Mouse (Mus musculus): ENCODE measurements around the gene Phc2. TPM values are rescaled to one million over a fixed set of nuclear protein-coding genes. Genes with fewer than 3 reads are reported as not detected.
A peak's percentile ranks its signal among the peaks of the same experiment; 100 is the strongest.

Gene Phc2
- polyA plus RNA-seq, 1 experiment from 2014 or later: 101 TPM

DNA sequence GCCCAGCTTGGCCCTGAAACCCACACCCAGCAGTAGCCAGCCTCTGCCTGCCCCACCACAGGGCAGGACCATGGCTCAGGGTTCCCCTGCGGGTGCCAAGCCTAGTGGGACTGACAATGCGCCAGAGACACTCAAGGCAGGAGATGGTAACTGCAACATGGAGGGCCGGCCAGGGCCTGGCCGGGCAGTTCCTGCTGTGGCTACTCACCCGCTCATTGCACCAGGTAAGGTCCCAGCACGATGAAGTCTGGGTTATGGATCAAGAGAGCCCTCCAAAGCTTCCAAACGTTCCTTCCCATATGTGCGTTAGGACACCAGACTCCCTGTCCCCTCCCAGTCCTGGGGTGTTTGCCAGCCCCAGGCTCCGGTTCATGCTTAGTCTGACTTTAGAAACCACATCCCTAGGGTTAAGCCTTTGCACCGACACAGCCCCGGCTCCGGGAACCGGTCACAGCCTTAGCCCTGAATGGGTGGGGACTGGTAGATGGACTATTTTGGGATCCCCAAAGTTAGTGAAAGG, 57.7 kb downstream of the Phc2 start:
- Histone ChIP-seq H3K4me3 (no peak overlapping the region), H3K9ac (peak overlapping the region; percentile 50; the same call in 1 of the 2 replicates), H3K4me1 (replicated peaks) (peaks cover 74% of the 10 kb centered on the region), H3K9me3 (no peaks in the 10 kb centered on the region), H3K27ac (replicated peaks) (peak overlapping the region; percentile 65; the same call in 1 of the 2 replicates), H3K27me3 (no peaks in the 10 kb centered on the region), H3K4me2 (peak overlapping the region; percentile 50), H3K36me3 (peaks cover 37% of the 10 kb centered on the region)
- no peak for ATAC-seq (ENCODE audit: low read depth)
- 66% methylated on average over 13 of the region's 13 CpGs for WGBS

DNA sequence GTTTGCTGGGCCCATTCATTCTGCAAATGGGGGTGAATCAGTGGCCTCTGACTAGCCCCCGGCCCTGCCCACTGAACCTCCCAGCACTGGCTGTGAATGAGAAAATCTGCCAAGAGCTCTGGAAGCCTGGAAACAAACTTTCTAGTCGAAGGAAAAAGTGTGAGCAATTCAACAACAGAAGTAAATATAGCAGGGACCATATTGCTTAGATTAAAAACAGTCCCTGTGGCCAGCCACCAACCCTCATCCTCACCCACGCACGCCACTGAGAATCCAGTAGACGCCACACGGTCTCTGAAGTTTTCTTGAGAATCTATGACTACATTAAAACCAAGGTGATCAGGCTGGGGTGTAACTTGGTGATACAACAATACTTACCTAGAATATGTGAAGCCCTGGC, 58.4 kb downstream of the Phc2 start:
- H3K4me3 ChIP-seq: no peak overlapping the region
- H3K4me1 ChIP-seq (replicated peaks): peaks cover 82% of the 10 kb centered on the region
- H3K36me3 ChIP-seq: peaks cover 38% of the 10 kb centered on the region
- 0 out of 2 replicates have a peak overlapping the region, but pooled peaks have one; percentile 50 for H3K9ac ChIP-seq
- H3K27me3 ChIP-seq: no peaks in the 10 kb centered on the region
- H3K27ac ChIP-seq (replicated peaks): no peak overlapping the region
- WGBS: 83% methylated on average over 6 of the region's 6 CpGs
- H3K4me2 ChIP-seq: no peak overlapping the region
- ATAC-seq (ENCODE audit: low read depth): no peak
- no peaks in the 10 kb centered on the region for H3K9me3 ChIP-seq

DNA sequence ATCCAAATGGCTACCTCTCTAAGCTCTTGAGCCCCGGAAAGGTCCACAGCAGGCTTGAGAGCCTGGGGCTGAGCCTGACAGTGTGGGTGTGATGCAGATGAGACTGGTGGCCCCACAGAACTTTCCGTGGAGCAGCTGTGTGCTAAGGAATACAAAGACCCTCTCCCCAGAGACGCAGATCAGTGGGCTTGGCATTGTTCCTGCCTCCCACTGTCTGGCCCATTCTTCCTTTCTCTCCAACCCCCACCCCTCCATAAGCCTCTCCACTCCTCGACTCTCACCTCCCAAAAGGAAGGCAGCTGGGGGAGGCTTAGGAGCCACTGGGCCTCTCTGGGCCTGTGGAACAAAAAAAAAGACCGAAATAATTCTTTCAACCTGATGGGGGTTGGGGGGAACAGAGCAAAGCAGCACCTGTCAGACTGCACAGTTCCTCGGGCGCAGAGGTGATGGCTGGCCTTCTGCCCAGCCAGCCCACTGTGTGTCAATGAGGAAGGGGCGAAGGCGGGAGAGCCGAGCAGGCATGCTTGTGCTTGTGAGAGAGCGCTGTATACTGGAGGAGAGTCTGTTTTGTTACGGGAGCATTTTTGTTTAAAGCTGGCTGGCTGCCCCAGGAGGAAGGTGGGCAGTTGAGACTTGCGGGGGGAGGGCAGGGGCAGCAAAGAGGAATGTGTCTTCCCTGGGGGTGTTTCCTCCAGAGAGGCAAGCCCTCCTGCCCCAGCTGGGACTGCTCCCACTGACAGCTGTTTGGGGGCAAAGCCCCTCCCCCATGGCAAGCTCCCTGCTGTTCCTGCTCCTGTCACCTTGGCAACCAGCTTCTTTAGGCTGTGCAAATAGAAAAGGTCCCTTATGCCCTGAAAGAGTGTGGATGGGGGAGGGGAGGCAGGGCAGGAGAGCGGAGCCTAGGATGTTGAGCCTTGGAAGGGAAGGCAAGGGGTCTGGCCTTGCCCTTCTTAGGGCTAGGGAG, 61.0 kb downstream of the Phc2 start:
- H3K9ac ChIP-seq: peak overlapping the region; percentile 46
- WGBS: under 1% methylated on average over 14 of the region's 14 CpGs
- H3K4me2 ChIP-seq: peak overlapping the region; percentile 41
- H3K36me3 ChIP-seq: peaks cover 19% of the 10 kb centered on the region; the same call in 1 of the 2 replicates
- no peak overlapping the region for H3K4me3 ChIP-seq
- peaks cover 90% of the 10 kb centered on the region for H3K4me1 ChIP-seq (replicated peaks)
- H3K9me3 ChIP-seq: no peaks in the 10 kb centered on the region
- H3K27me3 ChIP-seq: no peaks in the 10 kb centered on the region
- peak overlapping the region; percentile 99 for H3K27ac ChIP-seq (replicated peaks)
- ATAC-seq (ENCODE audit: low read depth): peak; percentile 80

DNA sequence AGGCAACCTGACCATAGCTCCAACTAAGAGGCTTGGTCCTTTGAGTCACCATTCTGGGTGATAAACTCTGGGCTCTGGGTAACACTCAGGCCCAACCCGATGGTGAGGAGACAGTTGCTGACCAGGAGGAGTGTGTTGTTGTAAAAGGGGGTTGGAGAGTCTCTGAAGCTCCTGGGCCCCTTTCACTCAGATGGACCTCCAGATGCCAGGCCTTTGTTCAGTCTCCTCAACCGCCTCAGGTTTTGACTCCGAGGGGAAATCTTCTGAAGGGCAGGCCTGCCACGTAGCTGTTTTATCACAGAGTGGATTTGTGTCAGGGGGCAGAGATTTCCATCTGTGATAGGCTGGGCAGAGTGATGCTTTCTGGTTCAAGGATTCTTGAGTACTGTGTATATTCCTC, 61.8 kb downstream of the Phc2 start:
- H3K27ac ChIP-seq (replicated peaks): peak overlapping the region; percentile 99
- no peaks in the 10 kb centered on the region for H3K9me3 ChIP-seq
- H3K4me3 ChIP-seq: no peak overlapping the region
- ATAC-seq (ENCODE audit: low read depth): no peak
- H3K36me3 ChIP-seq: peaks cover 17% of the 10 kb centered on the region; the same call in 1 of the 2 replicates
- no peaks in the 10 kb centered on the region for H3K27me3 ChIP-seq
- peak overlapping the region; percentile 41 for H3K4me2 ChIP-seq
- peaks cover 90% of the 10 kb centered on the region for H3K4me1 ChIP-seq (replicated peaks)
- peak overlapping the region; percentile 46 for H3K9ac ChIP-seq
- 3% methylated on average over 4 of the region's 4 CpGs for WGBS

DNA sequence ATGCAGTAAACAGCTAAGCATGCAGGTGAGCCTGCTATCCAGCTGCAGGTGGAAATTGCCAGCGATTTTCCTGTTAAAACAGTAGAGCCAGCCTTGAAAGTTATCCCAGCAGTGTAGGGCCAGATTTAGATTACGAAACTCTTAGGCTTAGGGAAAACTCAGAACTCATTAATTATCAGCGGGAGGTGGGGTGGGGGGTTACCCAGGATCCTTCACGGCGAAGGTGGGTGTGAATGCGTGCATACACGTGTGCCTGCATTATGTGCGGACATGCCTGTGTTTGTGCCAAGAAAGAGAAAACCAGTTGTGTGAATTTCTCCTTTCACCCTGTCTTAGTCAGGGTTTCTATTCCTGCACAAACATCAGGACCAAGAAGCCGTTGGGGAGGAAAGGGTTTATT, 62.2 kb downstream of the Phc2 start:
- Histone ChIP-seq H3K27me3 (no peaks in the 10 kb centered on the region), H3K4me3 (no peak overlapping the region), H3K4me2 (peak overlapping the region; percentile 41; the same call in 1 of the 2 replicates), H3K9ac (peak overlapping the region; percentile 46; the same call in 1 of the 2 replicates), H3K9me3 (no peaks in the 10 kb centered on the region), H3K4me1 (replicated peaks) (peaks cover 90% of the 10 kb centered on the region), H3K27ac (replicated peaks) (peak overlapping the region; percentile 99), H3K36me3 (peaks cover 17% of the 10 kb centered on the region; the same call in 1 of the 2 replicates)
- 32% methylated on average over 9 of the region's 9 CpGs for WGBS
- ATAC-seq (ENCODE audit: low read depth): no peak

DNA sequence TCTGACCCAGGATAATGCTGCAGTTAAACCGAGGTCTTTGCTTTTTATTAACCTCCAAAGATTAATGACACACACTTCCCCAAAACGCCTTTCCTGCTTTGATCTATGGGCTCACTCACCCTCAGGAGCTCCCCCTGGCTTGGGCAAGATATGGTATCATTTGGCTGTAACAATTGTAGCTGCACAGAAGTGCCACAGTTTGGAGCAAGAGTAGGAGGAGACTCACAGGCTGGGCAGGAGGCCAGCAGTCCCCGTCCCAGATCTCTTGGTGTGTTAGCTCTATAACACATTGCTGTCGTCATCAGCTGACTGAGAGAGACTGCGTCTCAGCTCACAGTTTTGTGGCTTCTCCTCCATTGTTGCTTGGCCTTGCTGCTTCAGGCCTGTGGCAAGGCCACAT, 65.6 kb downstream of the Phc2 start:
- Histone ChIP-seq H3K9me3 (no peaks in the 10 kb centered on the region), H3K4me1 (replicated peaks) (peaks cover 77% of the 10 kb centered on the region), H3K36me3 (peaks cover 27% of the 10 kb centered on the region; the same call in 1 of the 2 replicates), H3K4me2 (no peak overlapping the region), H3K4me3 (no peak overlapping the region), H3K9ac (peak overlapping the region; percentile 34; the same call in 1 of the 2 replicates), H3K27me3 (peaks cover 5% of the 10 kb centered on the region; the same call in 1 of the 2 replicates), H3K27ac (replicated peaks) (peak overlapping the region; percentile 86)
- 3% methylated on average over 5 of the region's 5 CpGs for WGBS
- ATAC-seq (ENCODE audit: low read depth): peak; percentile 25; the same call in 1 of the 2 replicates

DNA sequence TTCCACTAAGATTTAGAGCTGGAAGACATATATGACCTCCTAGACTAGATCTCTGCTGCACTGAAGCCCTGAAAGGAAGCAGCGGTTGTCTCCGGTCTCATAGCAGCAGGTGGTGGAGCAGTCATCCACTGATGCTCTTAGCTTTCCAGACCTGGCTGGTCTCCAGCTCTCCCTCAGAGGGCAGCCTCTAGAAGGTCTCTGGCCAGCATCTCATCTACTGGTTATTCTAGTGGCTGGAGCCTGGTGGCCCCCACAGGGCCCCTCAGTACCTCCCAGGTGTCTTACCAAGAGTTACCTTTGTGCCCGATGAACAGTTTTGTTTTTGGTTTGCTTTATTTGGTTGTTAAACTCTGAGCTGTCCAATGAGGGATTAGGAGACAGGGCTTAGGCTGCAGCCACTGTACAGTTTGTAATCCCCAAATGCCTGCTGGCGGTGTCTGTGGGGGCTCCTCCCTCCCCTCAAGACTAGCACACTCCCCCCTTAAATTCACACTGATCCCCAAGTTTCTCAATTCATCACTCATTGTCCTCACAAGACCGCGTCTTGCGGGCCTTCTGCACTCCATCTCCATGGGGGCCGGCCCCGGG, 66.7 kb downstream of the Phc2 start:
- peaks cover 77% of the 10 kb centered on the region for H3K4me1 ChIP-seq (replicated peaks)
- no peak for ATAC-seq (ENCODE audit: low read depth)
- no peak overlapping the region for H3K4me3 ChIP-seq
- peak overlapping the region; percentile 86; the same call in 1 of the 2 replicates for H3K27ac ChIP-seq (replicated peaks)
- H3K27me3 ChIP-seq: peaks cover 5% of the 10 kb centered on the region; the same call in 1 of the 2 replicates
- peaks cover 27% of the 10 kb centered on the region; the same call in 1 of the 2 replicates for H3K36me3 ChIP-seq
- no peak overlapping the region for H3K9ac ChIP-seq
- H3K9me3 ChIP-seq: no peaks in the 10 kb centered on the region
- H3K4me2 ChIP-seq: no peak overlapping the region
- 64% methylated on average over 9 of the region's 9 CpGs for WGBS

DNA sequence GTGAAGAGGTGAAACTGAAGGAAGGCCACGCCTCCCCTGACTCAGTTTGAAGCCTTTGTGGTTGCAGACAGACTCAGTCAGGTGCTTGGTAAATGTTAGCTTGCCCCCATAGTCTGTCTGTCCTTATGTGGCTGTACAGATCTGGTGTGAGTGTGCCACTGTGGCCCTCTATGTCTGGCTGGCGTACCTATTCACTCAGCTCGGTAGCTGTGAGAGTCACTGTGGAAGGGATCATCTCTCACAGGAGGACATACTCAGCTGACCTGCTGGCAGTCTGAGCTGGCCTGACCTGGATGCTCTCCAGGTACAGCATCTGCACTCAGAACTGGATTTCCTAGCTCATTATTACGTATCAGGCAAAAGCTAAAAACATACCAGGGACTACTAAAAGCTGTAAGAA, 67.3 kb downstream of the Phc2 start:
- Histone ChIP-seq H3K27ac (replicated peaks) (0 out of 2 replicates have a peak overlapping the region, but pooled peaks have one; percentile 1), H3K4me3 (no peak overlapping the region), H3K9me3 (no peaks in the 10 kb centered on the region), H3K4me2 (no peak overlapping the region), H3K4me1 (replicated peaks) (peaks cover 77% of the 10 kb centered on the region), H3K9ac (no peak overlapping the region), H3K36me3 (peaks cover 27% of the 10 kb centered on the region; the same call in 1 of the 2 replicates), H3K27me3 (peaks cover 5% of the 10 kb centered on the region; the same call in 1 of the 2 replicates)
- no peak for ATAC-seq (ENCODE audit: low read depth)
- 84% methylated on average over 4 of the region's 4 CpGs for WGBS

DNA sequence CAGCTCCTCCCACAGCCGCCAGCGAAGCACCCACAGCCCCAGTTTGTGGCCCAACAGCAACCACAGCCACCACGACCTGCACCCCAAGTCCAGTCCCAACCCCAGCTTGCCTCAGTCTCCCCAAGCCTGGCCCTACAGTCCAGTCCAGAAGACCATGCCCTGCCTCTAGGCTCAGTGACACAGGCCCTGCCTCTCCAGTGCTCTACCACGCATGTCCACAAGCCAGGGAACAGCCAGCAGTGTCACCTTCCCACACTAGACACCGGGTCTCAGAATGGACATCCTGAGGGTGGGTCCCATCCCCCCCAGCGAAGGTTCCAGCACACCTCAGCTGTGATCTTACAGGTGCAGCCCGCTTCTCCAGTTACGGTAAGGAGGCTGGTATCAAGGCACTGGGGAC, 68.4 kb downstream of the Phc2 start:
- no peak overlapping the region for H3K27ac ChIP-seq (replicated peaks)
- H3K4me3 ChIP-seq: no peak overlapping the region
- H3K36me3 ChIP-seq: peaks cover 21% of the 10 kb centered on the region; the same call in 1 of the 2 replicates
- no peak overlapping the region for H3K9ac ChIP-seq
- H3K4me2 ChIP-seq: no peak overlapping the region
- no peak for ATAC-seq (ENCODE audit: low read depth)
- H3K4me1 ChIP-seq (replicated peaks): peaks cover 72% of the 10 kb centered on the region
- WGBS: 89% methylated on average over 8 of the region's 8 CpGs
- no peaks in the 10 kb centered on the region for H3K9me3 ChIP-seq
- peaks cover 5% of the 10 kb centered on the region; the same call in 1 of the 2 replicates for H3K27me3 ChIP-seq

DNA sequence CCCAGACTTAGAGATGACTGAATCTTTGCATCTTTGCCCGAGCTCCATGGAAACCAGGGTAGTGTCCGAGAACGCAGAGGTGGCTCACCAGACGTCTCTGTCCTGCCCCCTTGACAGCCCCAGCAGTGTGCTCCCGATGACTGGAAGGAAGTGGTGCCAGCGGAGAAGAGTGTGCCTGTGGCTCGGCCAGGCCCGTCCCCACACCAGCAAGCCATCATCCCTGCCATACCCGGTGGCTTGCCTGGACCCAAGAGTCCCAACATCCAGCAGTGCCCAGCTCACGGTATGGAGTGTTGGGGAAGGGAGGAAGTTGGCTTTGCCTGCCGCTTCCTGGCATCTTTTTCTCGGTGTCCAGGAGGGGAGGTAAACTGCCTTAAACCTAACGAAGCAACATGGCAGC, 68.9 kb downstream of the Phc2 start:
- H3K4me1 ChIP-seq (replicated peaks): peaks cover 68% of the 10 kb centered on the region
- H3K9me3 ChIP-seq: no peaks in the 10 kb centered on the region
- peaks cover 17% of the 10 kb centered on the region; the same call in 1 of the 2 replicates for H3K36me3 ChIP-seq
- H3K9ac ChIP-seq: no peak overlapping the region
- no peak overlapping the region for H3K27ac ChIP-seq (replicated peaks)
- no peak overlapping the region for H3K4me3 ChIP-seq
- H3K27me3 ChIP-seq: peaks cover 5% of the 10 kb centered on the region; the same call in 1 of the 2 replicates
- no peak overlapping the region for H3K4me2 ChIP-seq
- ATAC-seq (ENCODE audit: low read depth): no peak
- 83% methylated on average over 13 of the region's 13 CpGs for WGBS

DNA sequence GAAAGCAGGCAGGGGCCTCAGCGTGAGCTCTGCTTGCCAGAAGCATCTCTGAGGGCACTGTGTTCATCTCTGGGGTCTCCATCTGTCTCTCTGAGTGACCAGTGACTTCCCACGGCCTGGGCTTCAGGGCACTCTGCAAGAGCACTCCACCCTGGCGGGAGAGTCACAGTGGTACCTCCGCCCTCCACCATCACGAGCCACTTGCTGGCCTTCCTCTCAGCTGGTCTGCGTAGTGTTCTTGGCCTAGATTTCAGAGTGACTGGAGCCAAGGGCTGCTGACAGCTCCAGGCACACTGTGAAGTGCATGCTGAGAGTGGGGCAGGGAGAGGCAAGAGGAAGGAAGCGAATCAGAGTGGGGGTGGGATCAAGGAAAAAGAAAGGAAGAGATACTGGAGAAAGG, 69.6 kb downstream of the Phc2 start:
- Histone ChIP-seq H3K27me3 (peaks cover 5% of the 10 kb centered on the region; the same call in 1 of the 2 replicates), H3K36me3 (peaks cover 17% of the 10 kb centered on the region; the same call in 1 of the 2 replicates), H3K4me1 (replicated peaks) (peaks cover 70% of the 10 kb centered on the region), H3K9ac (no peak overlapping the region), H3K4me2 (no peak overlapping the region), H3K27ac (replicated peaks) (no peak overlapping the region), H3K9me3 (no peaks in the 10 kb centered on the region), H3K4me3 (no peak overlapping the region)
- 73% methylated on average over 7 of the region's 7 CpGs for WGBS
- no peak for ATAC-seq (ENCODE audit: low read depth)
